Mouse (Mus musculus) lung, postnatal 36 days (tissue): ENCODE data around the gene Ppp1r21.

Source experiments
- DNase-seq: peaks from one replicate; pipeline ENCODE4 v3.0.0; 2022; ENCODE audit warnings: mixed read lengths

The Ppp1r21 gene

GRCm38 (mm10) chr17:88530667-88531066 is 749 bp downstream of the Ppp1r21 start:
- no peak for DNase-seq

DNA sequence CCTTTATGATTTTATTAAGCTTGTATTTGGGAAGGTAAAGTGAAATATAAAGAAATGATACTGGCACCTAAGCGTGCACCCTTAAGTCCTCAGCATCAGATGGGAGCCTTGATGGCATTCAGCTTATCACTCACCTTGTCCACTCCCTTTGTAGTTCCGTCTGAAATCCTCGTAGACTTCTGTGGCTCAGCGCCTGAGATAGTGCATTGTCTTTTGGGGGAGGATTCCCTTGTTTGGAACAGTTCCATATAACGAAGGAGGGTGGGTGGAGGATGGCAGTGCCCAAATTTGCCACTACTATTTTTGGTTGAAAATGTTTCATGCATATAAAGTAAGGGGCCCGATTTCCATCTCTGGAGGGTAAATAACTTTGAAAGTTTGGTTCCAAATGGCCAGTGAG is 1.3 kb downstream of the Ppp1r21 start:
- no peak for DNase-seq

GRCm38 (mm10) chr17:88537842-88538430 is 8.0 kb downstream of the Ppp1r21 start:
- no peak for DNase-seq

DNA sequence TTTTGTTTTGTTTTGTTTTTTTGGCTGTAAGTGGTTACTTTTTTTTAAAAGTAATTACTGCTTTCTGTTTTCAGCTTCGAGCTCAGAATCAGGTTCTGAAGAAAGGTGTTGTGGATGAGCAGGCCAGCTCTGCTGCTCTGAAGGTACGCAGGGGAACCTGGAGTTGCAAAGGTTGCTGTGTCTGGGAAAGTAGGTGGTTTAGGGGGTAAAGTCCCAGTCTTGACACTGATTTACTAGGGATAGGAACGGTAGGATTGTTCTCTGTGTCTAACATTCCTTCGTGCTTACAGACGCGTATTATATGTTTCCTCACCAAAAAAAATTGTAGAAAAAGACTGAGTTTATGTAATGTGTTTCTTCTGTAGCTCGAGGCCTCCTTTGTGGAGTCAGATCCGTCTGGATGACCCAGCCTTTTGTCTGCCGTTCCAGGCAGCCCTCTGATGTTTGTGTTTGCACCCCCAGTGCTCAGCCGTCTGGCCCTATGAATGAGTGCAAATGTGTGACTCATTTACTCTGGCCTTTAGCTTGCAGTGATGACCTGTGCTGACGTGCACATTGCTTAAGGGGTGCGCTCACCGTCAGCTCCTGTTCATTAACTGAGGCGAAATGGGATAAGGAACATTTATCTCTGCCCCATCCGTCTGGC is 13.0 kb downstream of the Ppp1r21 start:
- DNase-seq: no peak

- DNase-seq: no peak
These were observed 13.5 kb downstream of the Ppp1r21 start for GRCm38 (mm10) chr17:88543417-88543782.

GRCm38 (mm10) chr17:88545217-88545784 is 15.4 kb downstream of the Ppp1r21 start:
- DNase-seq: no peak

DNA sequence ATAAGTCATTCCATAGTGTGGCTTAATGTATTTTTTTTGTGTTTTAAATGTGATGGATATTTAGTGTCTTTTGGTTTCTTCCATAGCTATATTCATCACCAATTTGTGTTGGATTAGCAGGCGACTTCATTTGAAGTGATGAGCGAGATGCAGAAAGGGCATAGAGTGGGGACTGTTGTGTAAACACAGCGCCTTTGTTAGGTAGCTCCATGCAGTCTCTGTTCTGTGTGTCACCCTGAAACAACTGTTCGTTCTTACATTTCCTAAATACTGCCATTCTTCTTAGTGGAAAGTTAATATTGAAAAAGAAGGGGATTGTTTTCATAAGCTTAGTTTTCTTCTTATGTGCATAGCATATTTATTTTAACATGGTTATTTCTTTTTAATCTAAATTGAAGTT is 16.8 kb downstream of the Ppp1r21 start:
- no peak for DNase-seq

- no peak for DNase-seq
These were observed 19.7 kb downstream of the Ppp1r21 start for GRCm38 (mm10) chr17:88549411-88550191.

- no peak for DNase-seq
These were observed 20.4 kb downstream of the Ppp1r21 start for GRCm38 (mm10) chr17:88550351-88550750.

- peak; percentile 41 for DNase-seq
These were observed 21.3 kb downstream of the Ppp1r21 start for GRCm38 (mm10) chr17:88550981-88551940.

GRCm38 (mm10) chr17:88552556-88552955 is 22.6 kb downstream of the Ppp1r21 start:
- DNase-seq: no peak

- no peak for DNase-seq
These were observed 23.1 kb downstream of the Ppp1r21 start for GRCm38 (mm10) chr17:88553001-88553449.

- DNase-seq: no peak
These were observed 23.7 kb downstream of the Ppp1r21 start for GRCm38 (mm10) chr17:88553473-88554087.

GRCm38 (mm10) chr17:88556176-88556575 is 26.3 kb downstream of the Ppp1r21 start:
- DNase-seq: no peak

DNA sequence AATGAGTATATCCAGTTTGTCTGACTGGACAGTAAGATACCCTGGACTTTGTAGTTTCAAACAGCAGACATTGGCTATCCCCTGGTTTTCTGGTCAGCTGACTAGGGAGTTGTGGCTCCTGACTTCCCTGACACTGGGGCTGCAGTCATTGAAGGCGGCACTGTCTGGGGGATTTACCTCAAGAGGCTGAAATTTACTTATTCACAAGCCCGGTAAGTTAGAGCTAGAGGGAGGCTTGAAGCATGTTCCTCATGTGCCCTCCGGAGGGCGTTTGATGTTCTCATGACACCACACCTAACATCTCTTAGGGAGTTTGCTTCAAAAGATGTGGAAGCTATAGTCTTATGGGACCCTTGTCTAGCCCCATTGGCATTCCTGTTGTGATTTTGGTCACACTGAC is 26.8 kb downstream of the Ppp1r21 start:
- DNase-seq: no peak

DNA sequence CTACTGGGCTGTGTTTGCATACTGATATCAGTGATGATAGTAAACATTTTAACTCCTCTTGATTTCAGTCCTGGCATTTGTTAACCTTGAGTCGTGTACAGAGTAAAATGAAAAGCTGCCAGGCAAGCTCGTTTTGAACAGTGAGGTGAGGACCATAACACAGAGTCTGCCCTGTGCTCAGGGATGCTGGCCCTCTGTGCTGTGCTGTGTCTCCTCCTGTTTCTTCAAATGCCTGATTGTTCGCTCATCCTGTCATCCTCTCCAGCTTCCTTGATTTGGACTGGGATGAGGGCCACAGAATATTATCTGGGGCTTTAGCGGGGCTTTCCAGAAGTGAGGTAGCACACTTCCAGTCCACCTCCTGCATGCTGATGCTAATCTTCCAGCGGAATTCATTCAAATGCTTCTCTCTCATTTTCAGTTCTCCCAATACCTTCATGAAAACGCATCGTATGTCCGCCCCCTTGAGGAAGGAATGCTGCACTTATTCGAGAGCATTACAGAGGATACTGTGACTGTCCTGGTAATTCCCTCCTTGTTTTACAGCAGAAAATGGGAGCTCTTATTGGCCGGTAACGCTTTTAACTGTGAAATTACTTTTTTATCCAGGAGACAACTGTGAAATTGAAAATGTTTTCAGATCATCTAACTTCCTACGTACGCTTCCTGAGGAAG is 28.4 kb downstream of the Ppp1r21 start:
- DNase-seq: peak; percentile 94

GRCm38 (mm10) chr17:88563611-88564010 is 33.7 kb downstream of the Ppp1r21 start:
- no peak for DNase-seq

GRCm38 (mm10) chr17:88569807-88570540 is 40.1 kb downstream of the Ppp1r21 start:
- no peak for DNase-seq

DNA sequence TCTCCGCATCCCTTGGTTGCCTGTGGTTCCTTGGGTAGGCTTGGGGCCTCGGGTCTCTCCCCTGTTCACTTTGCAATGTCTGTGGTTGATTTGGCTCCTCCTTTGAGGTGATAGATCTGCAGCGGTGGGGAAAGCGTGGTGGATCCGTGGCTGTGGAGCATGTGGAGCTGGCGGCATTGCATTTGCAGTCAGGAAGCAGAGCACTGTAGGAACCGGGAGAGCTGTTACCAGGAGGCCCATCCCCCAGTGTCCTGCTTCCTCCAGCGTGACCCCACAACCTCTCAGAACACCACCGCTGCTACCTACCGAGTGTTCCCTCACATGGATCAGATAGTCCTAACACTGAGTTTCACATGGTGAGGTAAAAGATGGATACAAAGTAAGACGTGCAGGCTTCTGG is 40.9 kb downstream of the Ppp1r21 start:
- no peak for DNase-seq

GRCm38 (mm10) chr17:88574811-88575210 is 44.9 kb downstream of the Ppp1r21 start:
- DNase-seq: no peak
